In genomic region chr13:21327424-21327823, GRCm38 (mm10) we compare ENCODE assay signal across 8 mouse cellular contexts. TPM values are rescaled to one million over a fixed set of nuclear protein-coding genes. Genes with fewer than 3 reads are reported as not detected.
DNase-seq lines count a peak whose midpoint lies in the region; ATAC-seq and TF ChIP-seq lines count a peak whose summit lies in the region.

No protein-coding gene starts in this region.

- ATAC-seq in lung, postnatal 0 days = no peak
- ATAC-seq in hindbrain, embryonic 13.5 days (ENCODE audit: low FRiP score) = 0 out of 2 replicates have a peak, but pooled peaks have one; percentile 57
- peak; percentile 55; the same call in 1 of the 2 replicates for ATAC-seq in midbrain, embryonic 13.5 days

- WGBS in lung, postnatal 0 days = 2% methylated on average over 9 of the region's 9 CpGs
- 1% methylated on average over 9 of the region's 9 CpGs for WGBS in hindbrain, embryonic 13.5 days
- WGBS in midbrain, embryonic 13.5 days = 1% methylated on average over 9 of the region's 9 CpGs

- no peak for TF ChIP-seq EP300 in lung, postnatal 0 days (IDR thresholded peaks at IDR 0.05)

- H3K27ac ChIP-seq in lung, postnatal 0 days (ENCODE audit: low read length) = no peak overlapping the region
- H3K27ac ChIP-seq in hindbrain, embryonic 13.5 days = no peak overlapping the region
- H3K27ac ChIP-seq in midbrain, embryonic 13.5 days = no peak overlapping the region

- TF ChIP-seq CTCF in lung, postnatal 0 days (IDR thresholded peaks at IDR 0.05) = no peak

- peak overlapping the region; percentile 50 for H3K4me2 ChIP-seq in lung, postnatal 0 days (replicated peaks; ENCODE audit: low read depth, low read length)
- peak overlapping the region; percentile 54 for H3K4me2 ChIP-seq in hindbrain, embryonic 13.5 days
- peak overlapping the region; percentile 54 for H3K4me2 ChIP-seq in midbrain, embryonic 13.5 days (replicated peaks)

- no peaks in the 10 kb centered on the region for H3K4me1 ChIP-seq in lung, postnatal 0 days (ENCODE audit: insufficient read depth, low read depth, low read length)
- H3K4me1 ChIP-seq in hindbrain, embryonic 13.5 days (replicated peaks) = peaks cover 12% of the 10 kb centered on the region
- H3K4me1 ChIP-seq in midbrain, embryonic 13.5 days (replicated peaks) = peaks cover 8% of the 10 kb centered on the region

- H3K27me3 ChIP-seq in lung, postnatal 0 days (replicated peaks; ENCODE audit: insufficient read depth, low read length) = no peaks in the 10 kb centered on the region
- peaks cover 11% of the 10 kb centered on the region; the same call in 1 of the 2 replicates for H3K27me3 ChIP-seq in hindbrain, embryonic 13.5 days
- peaks cover 9% of the 10 kb centered on the region; the same call in 1 of the 2 replicates for H3K27me3 ChIP-seq in midbrain, embryonic 13.5 days

- H3K9me3 ChIP-seq in lung, postnatal 0 days (ENCODE audit: low read length) = no peaks in the 10 kb centered on the region
- no peaks in the 10 kb centered on the region for H3K9me3 ChIP-seq in hindbrain, embryonic 13.5 days
- no peaks in the 10 kb centered on the region for H3K9me3 ChIP-seq in midbrain, embryonic 13.5 days

- peak overlapping the region; percentile 24; the same call in 1 of the 2 replicates for H3K4me3 ChIP-seq in lung, postnatal 0 days (ENCODE audit: low read depth, low read length)
- H3K4me3 ChIP-seq in hindbrain, embryonic 13.5 days = peak overlapping the region; percentile 41
- peak overlapping the region; percentile 41 for H3K4me3 ChIP-seq in midbrain, embryonic 13.5 days (replicated peaks)

- H3K9ac ChIP-seq in lung, postnatal 0 days (replicated peaks; ENCODE audit: low read depth) = no peak overlapping the region
- peak overlapping the region; percentile 55; the same call in 1 of the 2 replicates for H3K9ac ChIP-seq in hindbrain, embryonic 13.5 days
- peak overlapping the region; percentile 52; the same call in 1 of the 2 replicates for H3K9ac ChIP-seq in midbrain, embryonic 13.5 days (replicated peaks)

- peak; percentile 6 for DNase-seq in adrenal gland, postnatal 10 days
- DNase-seq in adrenal gland, postnatal 36 days = no peak
- DNase-seq in lung, postnatal 0 days (ENCODE audit: low spot score) = no peak
- DNase-seq in lung, postnatal 10 days = no peak
- no peak for DNase-seq in layer of hippocampus, postnatal 25 days (ENCODE audit: extremely low spot score in 1 of 2, low spot score in 1 of 2)
- DNase-seq in natural killer cell, adult 2 months (ENCODE audit: low spot score in 2 of 2) = no peak

- no peaks in the 10 kb centered on the region for H3K36me3 ChIP-seq in lung, postnatal 0 days (ENCODE audit: insufficient read depth, low read length)
- no peaks in the 10 kb centered on the region for H3K36me3 ChIP-seq in hindbrain, embryonic 13.5 days
- H3K36me3 ChIP-seq in midbrain, embryonic 13.5 days = no peaks in the 10 kb centered on the region

RNA-seq across cellular contexts. Expression of gene Gpx6, which starts 15.5 kb away (rescaled TPM):
- under 1 TPM in 1 of 2 experiments, not detected in 1; 0.27 TPM for total RNA-seq in adrenal gland, postnatal 10 days (2021)
- not detected for total RNA-seq in adrenal gland, postnatal 36 days (2021)
- 0.21 and 0.27 TPM in 2 replicates for polyA plus RNA-seq in lung, postnatal 0 days (2015; fragmentation: Nextera tagmentation; extraction: Ambion mirVana)
- polyA plus RNA-seq in hindbrain, embryonic 13.5 days (2015; fragmentation: Nextera tagmentation; extraction: Ambion mirVana) = not detected in 2 replicates
- polyA plus RNA-seq in midbrain, embryonic 13.5 days (2015; fragmentation: Nextera tagmentation; extraction: Ambion mirVana) = not detected in 2 replicates
- total RNA-seq in layer of hippocampus, postnatal 25 days (2021) = not detected

RNA-seq across cellular contexts. Expression of gene Olfr1367, which starts 19.3 kb away (rescaled TPM):
- total RNA-seq in adrenal gland, postnatal 10 days (2021) = not detected
- not detected for total RNA-seq in adrenal gland, postnatal 36 days (2021)
- polyA plus RNA-seq in lung, postnatal 0 days (2015; fragmentation: Nextera tagmentation; extraction: Ambion mirVana) = not detected in 2 replicates
- not detected in 2 replicates for polyA plus RNA-seq in hindbrain, embryonic 13.5 days (2015; fragmentation: Nextera tagmentation; extraction: Ambion mirVana)
- polyA plus RNA-seq in midbrain, embryonic 13.5 days (2015; fragmentation: Nextera tagmentation; extraction: Ambion mirVana) = not detected in 2 replicates
- total RNA-seq in layer of hippocampus, postnatal 25 days (2021) = not detected

RNA-seq across cellular contexts. Expression of gene Gpx5, which starts 34.9 kb away (rescaled TPM):
- total RNA-seq in adrenal gland, postnatal 10 days (2021) = not detected
- total RNA-seq in adrenal gland, postnatal 36 days (2021) = not detected
- not detected in 2 replicates for polyA plus RNA-seq in lung, postnatal 0 days (2015; fragmentation: Nextera tagmentation; extraction: Ambion mirVana)
- polyA plus RNA-seq in hindbrain, embryonic 13.5 days (2015; fragmentation: Nextera tagmentation; extraction: Ambion mirVana) = not detected in 2 replicates
- polyA plus RNA-seq in midbrain, embryonic 13.5 days (2015; fragmentation: Nextera tagmentation; extraction: Ambion mirVana) = not detected in 2 replicates
- not detected for total RNA-seq in layer of hippocampus, postnatal 25 days (2021)

RNA-seq across cellular contexts. Expression of gene Zscan12, which starts 35.2 kb away (rescaled TPM):
- 1 to 10 TPM; 7.7 to 9.5 TPM for total RNA-seq in adrenal gland, postnatal 10 days (2021)
- total RNA-seq in adrenal gland, postnatal 36 days (2021) = 10 to 100 TPM in 1 of 2 experiments, 1 to 10 TPM in 1; 8.5 to 10.6 TPM
- polyA plus RNA-seq in lung, postnatal 0 days (2015; fragmentation: Nextera tagmentation; extraction: Ambion mirVana) = 6.4 and 6.8 TPM in 2 replicates
- 13.5 and 15.5 TPM in 2 replicates for polyA plus RNA-seq in hindbrain, embryonic 13.5 days (2015; fragmentation: Nextera tagmentation; extraction: Ambion mirVana)
- polyA plus RNA-seq in midbrain, embryonic 13.5 days (2015; fragmentation: Nextera tagmentation; extraction: Ambion mirVana) = 15.5 and 16.8 TPM in 2 replicates
- total RNA-seq in layer of hippocampus, postnatal 25 days (2021) = 1 to 10 TPM; 8.5 to 9.7 TPM
